Mouse (Mus musculus) NIH3T3 (cell line): ENCODE measurements at regions not wholly inside any gene's neighbourhood (a gene's known extent, or its start where the extent isn't known, plus 50 kb on each side); places are given as distances from the start of the nearest gene placed in this dataset.

Source experiments
- DNase-seq: peaks from one replicate; pipeline ENCODE4 v3.0.0-alpha.2; 2012; ENCODE audit warnings: low read depth

- peak; percentile 2 for DNase-seq
These were observed 1126.1 kb downstream of the Pcdh9 start for GRCm38 (mm10) chr14:92764354-92764753.

- no peak for DNase-seq
These were observed 1135.8 kb downstream of the Pcdh9 start for GRCm38 (mm10) chr14:92754676-92755075.

GRCm38 (mm10) chr14:92717666-92718065, 1172.8 kb downstream of the Pcdh9 start:
- DNase-seq: no peak

DNA sequence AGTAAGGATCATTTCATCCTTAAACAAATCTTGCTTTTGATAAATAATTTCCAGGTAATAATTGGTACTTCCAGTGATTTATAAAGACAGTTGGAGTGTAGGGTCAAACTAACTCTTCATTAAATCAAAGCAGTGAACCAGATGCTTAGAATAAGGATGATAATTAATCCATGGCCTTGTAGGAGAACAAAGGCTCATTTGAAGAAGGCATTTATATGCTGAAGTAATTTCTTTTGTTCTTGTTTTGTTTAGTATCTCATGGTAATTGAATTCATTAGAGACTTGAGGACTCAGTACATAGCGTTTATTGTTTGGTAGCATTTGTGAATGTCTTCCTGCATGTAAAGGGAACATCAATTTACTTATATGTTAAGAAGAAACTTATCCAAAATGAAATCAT, 1202.3 kb downstream of the Pcdh9 start:
- DNase-seq: no peak

GRCm38 (mm10) chr14:92687106-92687505, 1203.4 kb downstream of the Pcdh9 start:
- DNase-seq: no peak

GRCm38 (mm10) chr14:92678845-92679499, 1211.5 kb downstream of the Pcdh9 start:
- DNase-seq: no peak

DNA sequence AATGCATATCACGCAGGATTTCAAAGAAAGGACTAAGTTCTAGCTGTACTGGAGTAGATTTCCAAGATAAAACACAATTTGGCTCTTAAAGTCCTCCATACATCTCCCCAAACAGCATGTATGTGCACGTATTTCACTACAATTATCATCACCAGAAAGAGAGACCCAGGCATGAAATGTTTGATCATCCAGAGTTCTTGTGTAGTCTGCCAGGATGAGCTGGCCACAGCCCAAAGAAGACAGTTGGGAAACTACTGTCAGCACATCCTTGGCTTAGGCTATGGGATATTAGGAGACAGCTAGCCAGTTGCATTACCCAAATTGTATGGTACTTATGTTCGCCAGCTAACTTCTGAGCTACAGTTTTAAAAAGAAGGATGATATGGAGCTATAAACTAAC, 1216.3 kb downstream of the Pcdh9 start:
- no peak for DNase-seq
